Mouse (Mus musculus): ENCODE measurements at regions not wholly inside any gene's neighbourhood (a gene's known extent, or its start where the extent isn't known, plus 50 kb on each side); places are given as distances from the start of the nearest gene placed in this dataset.
"Not testable (repeated sequence)": the region's sequence is repeated elsewhere in the genome, so short reads cannot be mapped to it uniquely, and the experiment has no call there.

GRCm38 (mm10) chr8:28371752-28372151, 924.3 kb downstream of the Poteg start:
- no peak for DNase-seq (ENCODE audit: low spot score in 2 of 2)

DNA sequence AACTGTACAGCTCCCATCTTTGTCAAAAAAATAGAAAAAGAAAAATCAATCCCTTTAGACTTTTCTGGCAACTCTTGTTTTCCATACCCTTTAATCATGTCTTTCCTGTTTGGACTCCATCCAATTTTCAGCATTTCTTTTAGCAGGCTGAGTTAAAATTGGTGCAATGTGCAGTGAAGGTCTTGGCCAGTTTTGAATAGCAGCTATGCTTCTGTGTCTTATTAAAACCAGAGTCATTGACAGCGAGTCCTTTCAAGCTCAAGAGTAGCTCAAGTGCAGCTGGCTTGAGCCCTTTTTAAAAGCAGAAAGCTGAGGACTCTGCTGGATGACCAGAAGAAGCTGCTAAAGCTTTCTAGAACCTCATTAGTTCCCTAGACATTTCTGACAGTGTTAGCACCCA, 952.7 kb downstream of the Poteg start:
- no peak for DNase-seq (ENCODE audit: low spot score in 2 of 2)

DNA sequence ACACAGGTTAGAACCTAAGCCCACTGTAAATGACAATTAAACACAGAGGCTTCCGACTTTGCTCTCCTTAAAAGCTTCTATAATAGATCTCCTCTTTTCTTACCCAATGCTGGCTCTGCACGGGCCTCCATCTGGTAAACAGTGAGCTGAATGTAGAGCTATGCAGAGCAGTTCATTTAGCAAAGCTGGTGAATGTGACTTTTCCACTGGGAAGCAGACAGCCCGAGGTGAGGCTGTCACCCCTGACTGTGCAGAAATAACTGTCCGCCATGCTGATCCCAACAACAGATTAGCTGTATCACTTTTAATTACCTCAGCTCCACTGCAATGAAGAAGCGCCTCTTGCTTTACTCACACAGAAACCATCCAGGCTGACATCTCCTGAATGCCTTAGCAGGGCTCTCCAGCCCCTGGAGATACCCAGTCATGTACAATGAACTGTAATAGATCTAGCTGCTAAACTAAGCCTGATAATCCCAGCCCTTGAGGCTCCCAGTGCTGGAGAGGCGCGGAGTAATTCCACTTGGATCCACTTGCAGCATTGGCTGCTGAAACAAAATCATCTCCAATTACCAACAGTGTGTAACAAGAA, 980.2 kb downstream of the Poteg start:
- DNase-seq (ENCODE audit: low spot score in 2 of 2) = no peak

- DNase-seq (ENCODE audit: low spot score in 2 of 2) = no peak
Observed at GRCm38 (mm10) chr8:28473190-28473589, 1025.7 kb downstream of the Poteg start.

DNA sequence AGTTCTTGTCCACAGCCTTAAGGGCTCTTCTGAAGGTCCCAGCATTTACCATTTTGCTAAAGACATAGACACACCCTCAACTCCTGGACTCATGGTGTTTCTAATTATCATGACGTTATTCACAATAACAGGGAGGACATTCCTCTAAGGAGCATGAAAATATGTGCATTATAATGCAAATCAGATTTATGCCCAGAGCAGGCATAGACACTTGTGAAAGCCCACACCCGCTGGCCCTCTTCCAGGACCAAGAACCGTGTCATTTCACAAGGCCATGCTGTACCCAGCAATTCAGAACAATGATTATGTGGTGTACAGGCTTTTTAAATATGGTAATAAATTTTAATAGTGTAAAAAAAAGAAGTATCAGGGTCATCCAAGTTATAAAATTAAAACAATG, 1040.4 kb downstream of the Poteg start:
- DNase-seq (ENCODE audit: low spot score in 2 of 2) = no peak

- no peak for DNase-seq (ENCODE audit: low spot score in 2 of 2)
Observed at GRCm38 (mm10) chr8:28503488-28504319, 1056.2 kb downstream of the Poteg start.

DNA sequence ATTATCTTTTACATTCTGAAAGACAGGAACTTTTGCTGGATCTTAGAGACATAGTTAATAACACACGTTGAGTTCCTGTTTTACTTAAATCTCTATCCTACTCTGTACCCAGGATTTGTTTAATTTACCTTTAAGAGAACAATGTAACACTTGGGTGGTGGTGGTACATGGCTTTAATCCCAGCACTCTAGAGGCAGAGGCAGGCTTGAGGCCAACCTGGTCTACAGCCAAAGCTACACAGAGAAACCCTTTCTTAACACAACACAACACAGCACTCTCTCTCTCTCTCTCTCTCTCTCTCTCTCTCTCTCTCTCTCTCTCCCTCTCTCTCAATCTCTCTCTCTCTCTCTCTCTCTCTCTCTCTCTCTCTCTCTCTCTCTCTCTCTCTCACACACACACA, 1076.0 kb downstream of the Poteg start:
- DNase-seq (ENCODE audit: low spot score in 2 of 2) = not testable (repeated sequence)

- DNase-seq (ENCODE audit: low spot score in 2 of 2) = no peak
Observed at GRCm38 (mm10) chr8:28547236-28547635, 1099.8 kb downstream of the Poteg start.

GRCm38 (mm10) chr8:28559881-28560280, 1112.4 kb downstream of the Poteg start:
- no peak for DNase-seq (ENCODE audit: low spot score in 2 of 2)

GRCm38 (mm10) chr8:28579250-28579651, 1131.8 kb downstream of the Poteg start:
- no peak for DNase-seq (ENCODE audit: low spot score in 2 of 2)

DNA sequence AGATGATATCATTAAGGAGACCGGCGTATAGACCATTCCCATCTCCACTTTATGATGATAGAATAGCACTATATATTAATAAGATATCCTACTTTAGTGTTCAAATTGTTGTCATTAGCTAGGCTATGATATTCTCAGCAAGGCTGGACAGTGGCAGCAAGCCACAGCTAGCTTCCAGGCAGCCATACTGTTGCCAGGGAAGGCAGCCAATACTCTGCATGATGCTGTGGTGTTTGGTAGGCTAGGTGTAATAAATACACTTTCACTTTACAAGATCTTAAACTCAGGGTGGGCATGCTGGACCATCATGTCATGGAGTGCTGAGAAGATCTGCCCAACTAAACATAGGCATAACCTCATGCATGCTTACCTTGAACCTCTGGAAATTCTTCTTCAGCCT, 1133.4 kb downstream of the Poteg start:
- no peak for DNase-seq (ENCODE audit: low spot score in 2 of 2)

DNA sequence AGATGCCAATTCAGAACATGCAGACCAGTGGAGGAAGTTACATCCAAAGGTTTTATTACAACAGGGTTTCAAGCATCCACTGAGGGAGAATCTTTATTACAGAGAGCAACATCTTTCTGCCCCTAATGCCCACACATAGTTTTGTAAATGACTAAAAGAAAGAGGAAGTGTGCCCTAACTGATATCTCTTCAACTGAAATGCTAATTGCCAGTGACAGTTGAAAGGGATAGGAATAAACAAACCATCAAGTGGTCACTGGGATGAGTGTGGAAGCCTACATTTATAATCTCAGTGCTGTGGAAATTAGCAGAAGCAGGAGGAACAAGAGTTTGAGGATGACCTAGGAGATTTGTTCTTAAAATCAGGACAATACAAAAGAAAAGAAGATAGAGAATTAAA, 1142.5 kb downstream of the Poteg start:
- DNase-seq (ENCODE audit: low spot score in 2 of 2) = no peak

- DNase-seq (ENCODE audit: low spot score in 2 of 2) = no peak
Observed at GRCm38 (mm10) chr8:28593238-28593637, 1145.8 kb downstream of the Poteg start.

DNA sequence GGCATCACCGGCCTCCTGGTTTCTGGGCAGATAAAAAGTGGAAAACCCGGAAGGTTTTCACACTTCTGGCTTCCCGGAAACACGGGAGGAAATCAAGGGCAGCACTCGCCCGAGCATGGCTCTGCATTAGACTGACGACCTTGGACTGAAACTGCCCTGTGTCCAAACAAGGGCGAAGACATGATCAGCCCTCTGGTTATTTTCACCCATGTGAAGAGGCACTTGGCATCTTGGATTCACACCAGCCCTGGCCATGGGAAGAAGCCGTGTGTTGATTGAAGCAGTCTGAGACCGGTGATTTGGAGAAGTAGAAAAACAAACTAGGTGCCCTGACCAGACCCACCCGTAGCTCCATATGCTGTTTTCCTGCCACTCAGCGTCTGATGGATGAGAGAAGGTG, 1146.7 kb downstream of the Poteg start:
- no peak for DNase-seq (ENCODE audit: low spot score in 2 of 2)

DNA sequence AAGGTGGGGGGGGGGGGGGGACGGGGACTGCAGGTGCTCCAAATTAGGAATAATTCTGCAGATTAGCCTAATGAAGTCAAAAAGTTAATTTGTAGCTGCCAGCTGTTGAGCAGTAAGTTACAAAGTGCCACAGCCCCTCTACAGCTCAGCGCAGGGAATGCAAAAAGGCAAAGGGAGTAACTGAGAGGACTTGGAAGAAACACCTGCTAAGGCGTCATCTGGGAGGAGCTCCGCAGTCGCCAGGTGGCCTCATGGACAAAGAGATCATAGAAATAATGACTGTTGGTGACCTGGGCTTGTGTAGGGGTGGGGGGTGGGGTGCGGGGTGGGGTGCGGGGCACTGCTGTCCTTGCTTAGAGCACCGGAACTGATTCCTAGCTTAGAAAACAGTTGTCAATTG, 1147.1 kb downstream of the Poteg start:
- no peak for DNase-seq (ENCODE audit: low spot score in 2 of 2)

DNA sequence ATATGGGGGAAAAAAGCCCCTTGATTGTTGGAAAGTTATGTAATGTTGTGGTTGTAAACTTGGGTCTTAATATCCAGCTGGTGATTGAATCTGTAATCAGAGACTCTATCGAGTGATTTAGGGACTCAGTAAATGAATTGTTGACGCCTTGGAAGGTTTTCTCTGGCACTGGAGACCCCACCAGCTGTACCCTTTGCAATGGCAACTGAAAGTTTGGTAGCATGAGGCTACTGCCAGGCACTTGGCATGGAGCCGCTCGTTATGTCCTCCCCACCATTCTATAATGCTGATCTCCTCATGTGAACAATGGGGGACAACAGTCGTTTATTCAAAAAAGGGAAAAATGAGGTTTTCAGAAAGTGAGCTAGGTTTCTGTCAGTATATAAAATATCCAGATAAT, 1148.4 kb downstream of the Poteg start:
- no peak for DNase-seq (ENCODE audit: low spot score in 2 of 2)
